Mouse (Mus musculus): ENCODE results near the gene Gm20388. TPM values are rescaled to one million over a fixed set of nuclear protein-coding genes. Genes with fewer than 3 reads are reported as not detected.

Gm20388 gene
- total and polyA plus RNA-seq, 3 experiments: 0.02 to 0.05 TPM; not detected in 1

DNA sequence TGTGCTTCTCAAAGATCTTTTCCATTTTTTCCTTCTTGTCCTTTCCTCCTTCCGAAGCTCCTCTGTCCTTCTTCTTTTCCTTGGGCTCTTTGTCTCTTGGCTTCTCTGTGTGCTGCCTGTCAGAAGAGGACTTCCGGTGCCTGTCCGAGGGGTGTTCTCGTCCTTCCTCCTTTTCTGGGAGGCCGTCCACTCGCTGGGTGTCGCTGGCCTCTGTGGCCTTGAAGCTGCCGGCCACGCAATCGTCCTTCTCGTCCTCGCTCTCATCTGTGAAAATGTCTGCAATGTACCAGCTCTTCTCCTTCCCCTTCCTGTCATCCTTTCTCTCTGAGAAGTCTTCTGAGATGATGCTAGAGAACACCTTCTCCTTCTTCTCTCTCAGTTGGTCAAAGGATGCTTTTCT lies 2982.8 kb downstream of the Gm20388 start:
- Histone ChIP-seq H3K27me3 (ENCODE audit: insufficient read depth, low read length) (no peaks in the 10 kb centered on the region), H3K9me3 (replicated peaks) (no peaks in the 10 kb centered on the region), H3K4me3 (ENCODE audit: low read depth, low read length) (no peak overlapping the region), H3K36me3 (replicated peaks) (peaks cover 99% of the 10 kb centered on the region), H3K4me1 (ENCODE audit: insufficient read depth, low read depth, low read length) (0 out of 2 replicates have a peak, but pooled peaks cover 5% of the 10 kb centered on the region)
- TF ChIP-seq GATA2 (IDR thresholded peaks at IDR 0.05; ENCODE audit: borderline replicate concordance, low read depth, low read length) (no peak), GATA1 (IDR thresholded peaks at IDR 0.05; ENCODE audit: borderline replicate concordance, low read length) (no peak), TAL1 (conservative IDR thresholded peaks at IDR 0.05; ENCODE audit: low read depth, low read length) (no peak), POLR2AphosphoS5 (IDR thresholded peaks at IDR 0.05; ENCODE audit: insufficient replicate concordance, low read depth, low read length) (no peak), CTCF (IDR thresholded peaks at IDR 0.05; ENCODE audit: low read depth, low read length) (no peak)
- no peak for ATAC-seq (ENCODE audit: extremely low read depth, insufficient number of reproducible peaks, low FRiP score, poor library complexity, severe bottlenecking)
- no peak for DNase-seq (ENCODE audit: low spot score)

DNA sequence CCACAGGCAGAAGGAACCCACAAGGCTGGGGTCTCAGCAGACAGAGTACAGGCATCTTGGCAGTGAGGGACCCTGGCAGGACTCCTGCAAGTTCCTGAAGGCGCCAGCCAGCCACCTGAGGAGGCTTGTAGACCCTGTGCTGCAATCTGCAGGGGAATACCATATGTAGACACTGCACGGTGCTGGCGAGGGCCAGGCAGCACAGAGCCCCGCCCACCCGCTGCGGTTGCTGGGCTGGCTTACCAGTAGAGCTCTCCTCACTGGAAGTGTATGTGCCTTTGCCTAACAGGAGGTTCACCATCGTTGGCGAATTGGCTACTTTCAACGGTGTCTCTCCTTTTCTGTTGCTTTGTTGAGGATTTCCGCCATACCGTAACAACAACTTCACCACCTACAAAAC lies 2985.7 kb downstream of the Gm20388 start:
- no peak for DNase-seq (ENCODE audit: low spot score)
- TF ChIP-seq CTCF (IDR thresholded peaks at IDR 0.05; ENCODE audit: low read depth, low read length): no peak
- TF ChIP-seq GATA1 (IDR thresholded peaks at IDR 0.05; ENCODE audit: borderline replicate concordance, low read length): no peak
- no peak for TF ChIP-seq TAL1 (conservative IDR thresholded peaks at IDR 0.05; ENCODE audit: low read depth, low read length)
- TF ChIP-seq GATA2 (IDR thresholded peaks at IDR 0.05; ENCODE audit: borderline replicate concordance, low read depth, low read length): no peak
- no peak for TF ChIP-seq POLR2AphosphoS5 (IDR thresholded peaks at IDR 0.05; ENCODE audit: insufficient replicate concordance, low read depth, low read length)
- Histone ChIP-seq H3K9me3 (replicated peaks) (no peaks in the 10 kb centered on the region), H3K4me1 (ENCODE audit: insufficient read depth, low read depth, low read length) (no peaks in the 10 kb centered on the region), H3K27me3 (ENCODE audit: insufficient read depth, low read length) (no peaks in the 10 kb centered on the region), H3K4me3 (ENCODE audit: low read depth, low read length) (no peak overlapping the region), H3K36me3 (replicated peaks) (peaks cover 99% of the 10 kb centered on the region)
- no peak for ATAC-seq (ENCODE audit: extremely low read depth, insufficient number of reproducible peaks, low FRiP score, poor library complexity, severe bottlenecking)

DNA sequence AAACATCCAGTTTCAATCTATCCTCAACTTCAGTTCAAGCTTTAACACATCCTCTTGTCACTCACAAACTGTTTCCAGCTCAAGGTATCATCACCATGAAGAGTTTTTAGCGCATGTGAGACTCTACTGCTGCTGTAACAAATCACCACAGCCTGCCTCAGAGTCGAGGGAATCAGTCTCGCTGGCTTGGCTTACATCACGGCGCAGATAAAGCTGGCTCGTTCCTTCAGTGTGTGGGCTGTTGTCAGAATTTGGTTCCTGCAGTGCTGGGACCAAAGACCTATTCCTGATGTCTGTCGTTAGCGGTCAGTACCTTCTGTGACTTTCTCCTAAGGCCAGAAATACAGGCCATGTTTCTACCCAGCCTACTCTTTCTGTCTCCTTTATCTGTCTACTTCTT lies 2986.6 kb downstream of the Gm20388 start:
- DNase-seq (ENCODE audit: low spot score) (no peak), ATAC-seq (ENCODE audit: extremely low read depth, insufficient number of reproducible peaks, low FRiP score, poor library complexity, severe bottlenecking) (no peak)
- TF ChIP-seq POLR2AphosphoS5 (IDR thresholded peaks at IDR 0.05; ENCODE audit: insufficient replicate concordance, low read depth, low read length) (no peak), GATA2 (IDR thresholded peaks at IDR 0.05; ENCODE audit: borderline replicate concordance, low read depth, low read length) (no peak), CTCF (IDR thresholded peaks at IDR 0.05; ENCODE audit: low read depth, low read length) (no peak), TAL1 (conservative IDR thresholded peaks at IDR 0.05; ENCODE audit: low read depth, low read length) (no peak), GATA1 (IDR thresholded peaks at IDR 0.05; ENCODE audit: borderline replicate concordance, low read length) (no peak)
- Histone ChIP-seq H3K4me3 (ENCODE audit: low read depth, low read length) (no peak overlapping the region), H3K4me1 (ENCODE audit: insufficient read depth, low read depth, low read length) (no peaks in the 10 kb centered on the region), H3K27me3 (ENCODE audit: insufficient read depth, low read length) (no peaks in the 10 kb centered on the region), H3K9me3 (replicated peaks) (no peaks in the 10 kb centered on the region), H3K36me3 (replicated peaks) (peaks cover 99% of the 10 kb centered on the region)

DNA sequence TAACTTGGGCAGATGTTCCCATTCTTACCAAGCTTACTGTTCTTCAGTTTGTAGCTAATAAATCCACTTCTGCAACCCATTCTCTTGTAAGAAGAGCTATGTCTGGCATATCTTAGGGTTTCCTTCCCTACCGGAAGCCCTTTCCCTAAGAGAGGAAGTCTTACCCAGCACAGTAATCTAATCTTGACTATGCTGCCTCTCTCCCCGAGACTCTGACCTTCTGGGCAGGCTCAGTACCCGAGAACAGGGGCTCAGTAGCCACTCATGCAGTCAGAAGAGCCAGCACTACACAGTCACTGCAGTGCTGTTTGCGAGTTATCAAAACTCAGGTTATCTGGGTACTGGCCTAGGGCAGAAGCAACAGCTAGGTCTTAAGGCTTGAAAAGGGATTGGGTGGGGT lies 2987.4 kb downstream of the Gm20388 start:
- no peak overlapping the region for H3K4me3 ChIP-seq (ENCODE audit: low read depth, low read length)
- ATAC-seq (ENCODE audit: extremely low read depth, insufficient number of reproducible peaks, low FRiP score, poor library complexity, severe bottlenecking) (no peak), DNase-seq (ENCODE audit: low spot score) (no peak)
- peaks cover 3% of the 10 kb centered on the region; the same call in 1 of the 2 replicates for H3K4me1 ChIP-seq (ENCODE audit: insufficient read depth, low read depth, low read length)
- no peak for TF ChIP-seq GATA2 (IDR thresholded peaks at IDR 0.05; ENCODE audit: borderline replicate concordance, low read depth, low read length)
- no peak for TF ChIP-seq POLR2AphosphoS5 (IDR thresholded peaks at IDR 0.05; ENCODE audit: insufficient replicate concordance, low read depth, low read length)
- no peak for TF ChIP-seq CTCF (IDR thresholded peaks at IDR 0.05; ENCODE audit: low read depth, low read length)
- no peak for TF ChIP-seq GATA1 (IDR thresholded peaks at IDR 0.05; ENCODE audit: borderline replicate concordance, low read length)
- TF ChIP-seq TAL1 (conservative IDR thresholded peaks at IDR 0.05; ENCODE audit: low read depth, low read length): no peak
- H3K9me3 ChIP-seq (replicated peaks): no peaks in the 10 kb centered on the region
- peaks cover 99% of the 10 kb centered on the region for H3K36me3 ChIP-seq (replicated peaks)
- no peaks in the 10 kb centered on the region for H3K27me3 ChIP-seq (ENCODE audit: insufficient read depth, low read length)

DNA sequence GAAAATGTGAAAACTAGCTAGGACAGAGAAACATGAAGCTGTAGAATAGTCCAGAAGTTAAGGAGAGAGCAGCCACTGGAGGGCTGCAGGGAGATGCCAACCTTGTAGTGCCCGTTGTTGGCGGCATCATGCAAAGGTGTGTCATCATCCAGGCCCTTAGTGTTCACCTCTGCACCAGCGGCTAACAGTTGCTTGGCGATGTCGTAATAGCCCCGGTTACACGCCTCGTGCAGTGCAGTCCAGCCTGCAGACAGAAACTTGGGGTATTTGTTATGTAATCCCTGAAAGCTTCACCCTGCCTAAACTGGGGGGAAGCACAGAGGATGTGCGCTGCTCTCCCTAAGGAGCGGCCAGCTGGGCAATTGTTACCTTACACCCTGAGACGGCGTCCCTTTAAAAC lies 2987.8 kb downstream of the Gm20388 start:
- H3K4me1 ChIP-seq (ENCODE audit: insufficient read depth, low read depth, low read length): peaks cover 3% of the 10 kb centered on the region; the same call in 1 of the 2 replicates
- no peaks in the 10 kb centered on the region for H3K9me3 ChIP-seq (replicated peaks)
- TF ChIP-seq POLR2AphosphoS5 (IDR thresholded peaks at IDR 0.05; ENCODE audit: insufficient replicate concordance, low read depth, low read length) (no peak), GATA1 (IDR thresholded peaks at IDR 0.05; ENCODE audit: borderline replicate concordance, low read length) (no peak), GATA2 (IDR thresholded peaks at IDR 0.05; ENCODE audit: borderline replicate concordance, low read depth, low read length) (no peak), TAL1 (conservative IDR thresholded peaks at IDR 0.05; ENCODE audit: low read depth, low read length) (no peak), CTCF (IDR thresholded peaks at IDR 0.05; ENCODE audit: low read depth, low read length) (no peak)
- ATAC-seq (ENCODE audit: extremely low read depth, insufficient number of reproducible peaks, low FRiP score, poor library complexity, severe bottlenecking): no peak
- no peak overlapping the region for H3K4me3 ChIP-seq (ENCODE audit: low read depth, low read length)
- DNase-seq (ENCODE audit: low spot score): no peak
- H3K27me3 ChIP-seq (ENCODE audit: insufficient read depth, low read length): no peaks in the 10 kb centered on the region
- peaks cover 97% of the 10 kb centered on the region for H3K36me3 ChIP-seq (replicated peaks)

DNA sequence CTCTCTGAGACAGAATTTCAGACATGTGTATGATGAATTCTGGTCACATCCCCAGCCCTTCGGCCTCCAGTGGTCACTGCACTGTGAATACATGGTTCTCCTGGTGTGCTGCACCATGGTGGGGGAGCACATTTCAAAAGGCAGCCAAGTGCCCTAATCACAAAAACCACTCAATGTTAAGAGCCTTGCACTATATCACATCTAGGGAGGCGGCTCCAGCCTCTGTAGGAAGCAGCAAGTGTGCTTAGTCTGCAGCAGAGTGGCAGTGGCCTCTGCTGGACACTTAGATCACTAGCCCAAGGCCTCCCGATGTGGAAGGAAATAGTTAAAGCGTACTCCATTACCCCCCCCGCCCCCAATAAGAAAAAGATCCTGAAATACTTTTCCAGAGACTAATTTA lies 2988.4 kb downstream of the Gm20388 start:
- DNase-seq (ENCODE audit: low spot score) (no peak), ATAC-seq (ENCODE audit: extremely low read depth, insufficient number of reproducible peaks, low FRiP score, poor library complexity, severe bottlenecking) (no peak)
- Histone ChIP-seq H3K4me3 (ENCODE audit: low read depth, low read length) (no peak overlapping the region), H3K9me3 (replicated peaks) (no peaks in the 10 kb centered on the region), H3K27me3 (ENCODE audit: insufficient read depth, low read length) (no peaks in the 10 kb centered on the region), H3K4me1 (ENCODE audit: insufficient read depth, low read depth, low read length) (peaks cover 7% of the 10 kb centered on the region; the same call in 1 of the 2 replicates), H3K36me3 (replicated peaks) (peaks cover 96% of the 10 kb centered on the region)
- no peak for TF ChIP-seq POLR2AphosphoS5 (IDR thresholded peaks at IDR 0.05; ENCODE audit: insufficient replicate concordance, low read depth, low read length)
- TF ChIP-seq CTCF (IDR thresholded peaks at IDR 0.05; ENCODE audit: low read depth, low read length): no peak
- no peak for TF ChIP-seq GATA1 (IDR thresholded peaks at IDR 0.05; ENCODE audit: borderline replicate concordance, low read length)
- TF ChIP-seq TAL1 (conservative IDR thresholded peaks at IDR 0.05; ENCODE audit: low read depth, low read length): no peak
- TF ChIP-seq GATA2 (IDR thresholded peaks at IDR 0.05; ENCODE audit: borderline replicate concordance, low read depth, low read length): no peak

All from G1E (cell line).